Mouse (Mus musculus) limb, embryonic 14.5 days (tissue): ENCODE results near the gene Degs2. TPM values are rescaled to one million over a fixed set of nuclear protein-coding genes. Genes with fewer than 3 reads are reported as not detected.

Source experiments
- ATAC-seq: fragments of 200-750 bp; cut with Nextera tagmentation; 2 replicates; pipeline ENCODE4 v1.8.0; 2017; ENCODE audit warnings: low read depth, moderate number of reproducible peaks, moderate TSS enrichment; ENCODE audit not compliant: low FRiP score
- DNase-seq: peaks from one replicate; pipeline ENCODE4 v3.0.0-alpha.2; 2015; ENCODE audit warnings: low spot score
- H3K27ac ChIP-seq: fragments of 300-500 bp; sonication (generic); replicated peaks from 2 replicates; pipeline ENCODE4 v1.5.1; 2014; ENCODE audit warnings: low read depth, mild to moderate bottlenecking, low read length, moderate library complexity, mixed read lengths
- H3K27me3 ChIP-seq: fragments of 300-500 bp; sonication (generic); 2 replicates; pipeline ENCODE4 v1.6.1; 2014; ENCODE audit warnings: low read length, mixed read lengths; ENCODE audit not compliant: control insufficient read depth, insufficient read depth
- H3K36me3 ChIP-seq: fragments of 300-500 bp; sonication (generic); 2 replicates; pipeline ENCODE4 v1.6.1; 2014; ENCODE audit warnings: mild to moderate bottlenecking, low read length, moderate library complexity, mixed read lengths; ENCODE audit not compliant: control insufficient read depth, insufficient read depth
- H3K4me1 ChIP-seq: fragments of 300-500 bp; sonication (generic); 2 replicates; pipeline ENCODE4 v1.6.1; 2014; ENCODE audit warnings: antibody characterized with exemption, low read length, mixed read lengths; ENCODE audit not compliant: control insufficient read depth, insufficient read depth
- H3K4me2 ChIP-seq: fragments of 300-500 bp; sonication (generic); replicated peaks from 2 replicates; pipeline ENCODE4 v1.6.1; 2014; ENCODE audit warnings: low read depth, mild to moderate bottlenecking, low read length, moderate library complexity; ENCODE audit not compliant: severe bottlenecking
- H3K4me3 ChIP-seq: fragments of 300-500 bp; sonication (generic); replicated peaks from 2 replicates; pipeline ENCODE4 v1.5.1; 2014; ENCODE audit warnings: low read length
- H3K9ac ChIP-seq: fragments of 300-500 bp; sonication (generic); 2 replicates; pipeline ENCODE4 v1.6.1; 2014; ENCODE audit warnings: mild to moderate bottlenecking, low read depth, low read length, moderate library complexity; ENCODE audit not compliant: severe bottlenecking
- H3K9me3 ChIP-seq: fragments of 300-500 bp; sonication (generic); 2 replicates; pipeline ENCODE4 v1.6.1; 2016; ENCODE audit warnings: low read length; ENCODE audit not compliant: control insufficient read depth
- POLR2A ChIP-seq: fragments of 200-500 bp; IDR thresholded peaks from 2 replicates; pipeline ENCODE4 v1.8.0; 2012; ENCODE audit warnings: inconsistent platforms, mild to moderate bottlenecking, moderate library complexity, borderline replicate concordance; ENCODE audit not compliant: insufficient read depth, insufficient read length; ENCODE audit errors: extremely low read depth
- WGBS: fragments of 180-500 bp; shearing (Covaris S2); extraction: QIAGEN DNeasy Blood & Tissue Kit; methylation state at CpG from one replicate; pipeline ENCODE4 v1.1.7; 2014; 5-methylcytosine and 5-hydroxymethylcytosine counted together
- polyA plus RNA-seq, 2 experiments: library from polyadenylated mRNA; depleted of rRNA in 1 of 2; stranded (reverse) in 1 of 2; unstranded in 1 of 2; fragments of >200 nt; fragmentation: Nextera tagmentation in 1 of 2; extraction: Ambion mirVana in 1 of 2; gene quantifications; 2 replicates each; pipeline versions ENCODE4 v1.2.1 to v1.2.3; 2012 to 2014

Gene Degs2
- polyA plus RNA-seq, 2 experiments = 1.1 TPM; not detected in 1

- no peak overlapping the region for H3K27ac ChIP-seq
- peaks cover 34% of the 10 kb centered on the region for H3K36me3 ChIP-seq
- H3K9ac ChIP-seq = no peak overlapping the region
- WGBS = 76% methylated on average over 9 of the region's 9 CpGs
- no peak overlapping the region for H3K4me3 ChIP-seq
- no peaks in the 10 kb centered on the region for H3K4me1 ChIP-seq
- H3K4me2 ChIP-seq = no peak overlapping the region
- H3K9me3 ChIP-seq = no peaks in the 10 kb centered on the region
- DNase-seq = no peak
- no peaks in the 10 kb centered on the region for H3K27me3 ChIP-seq
- no peak for TF ChIP-seq POLR2A
- no peak for ATAC-seq
Observed at GRCm38 (mm10) chr12:108690529-108690928, 11.6 kb downstream of the Degs2 start.

DNA sequence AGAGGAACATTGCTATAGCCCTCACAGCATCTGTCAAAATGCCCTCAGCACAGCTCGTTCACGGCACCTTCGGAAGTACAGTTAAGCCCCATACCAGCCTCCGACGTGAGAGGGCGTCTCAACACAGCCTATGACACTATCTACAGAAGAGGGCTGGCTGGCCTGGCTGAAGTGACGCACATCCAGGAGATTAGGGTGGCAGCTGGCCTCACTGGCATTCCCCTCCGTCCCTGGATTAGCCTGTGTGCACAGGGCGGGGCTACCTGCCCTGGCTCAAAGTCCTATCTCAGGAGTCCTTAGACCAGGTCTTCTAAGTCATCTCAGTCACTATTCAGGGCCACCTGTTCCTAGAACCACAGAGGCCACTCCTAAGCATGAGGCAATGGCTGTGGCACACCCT lies 12.9 kb downstream of the Degs2 start:
- Histone ChIP-seq H3K27ac (no peak overlapping the region), H3K9me3 (no peaks in the 10 kb centered on the region), H3K4me3 (no peak overlapping the region), H3K9ac (no peak overlapping the region), H3K4me2 (no peak overlapping the region), H3K4me1 (no peaks in the 10 kb centered on the region), H3K27me3 (no peaks in the 10 kb centered on the region), H3K36me3 (peaks cover 44% of the 10 kb centered on the region)
- TF ChIP-seq POLR2A = no peak
- DNase-seq = no peak
- ATAC-seq = no peak
- WGBS = 90% methylated on average over 9 of the region's 9 CpGs

DNA sequence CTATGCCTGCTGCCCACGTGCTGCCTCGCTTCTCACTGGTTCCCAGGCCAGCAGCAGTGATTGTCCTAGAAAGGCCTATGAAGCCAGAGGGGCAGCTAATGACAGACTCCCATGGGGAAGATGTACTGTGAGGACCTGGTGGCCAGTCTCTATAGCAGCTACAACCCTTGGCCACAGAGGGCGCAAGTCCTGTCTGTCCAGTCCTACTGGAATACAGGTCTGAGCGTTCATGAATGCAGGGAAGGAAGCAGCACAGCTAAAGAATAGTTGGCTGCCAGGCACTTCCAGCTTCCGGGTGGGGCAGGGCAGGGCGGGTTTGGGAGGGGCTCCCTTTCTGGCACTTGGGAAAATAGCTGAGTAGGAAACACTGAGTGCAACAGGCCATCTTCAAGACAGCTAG lies 15.2 kb downstream of the Degs2 start:
- Histone ChIP-seq H3K4me3 (no peak overlapping the region), H3K36me3 (peaks cover 67% of the 10 kb centered on the region), H3K9ac (no peak overlapping the region), H3K4me2 (no peak overlapping the region), H3K27me3 (no peaks in the 10 kb centered on the region), H3K27ac (no peak overlapping the region), H3K4me1 (no peaks in the 10 kb centered on the region), H3K9me3 (no peaks in the 10 kb centered on the region)
- 65% methylated on average over 6 of the region's 6 CpGs for WGBS
- DNase-seq = no peak
- no peak for ATAC-seq
- TF ChIP-seq POLR2A = no peak

- Histone ChIP-seq H3K4me1 (no peaks in the 10 kb centered on the region), H3K9me3 (no peaks in the 10 kb centered on the region), H3K9ac (no peak overlapping the region), H3K4me3 (no peak overlapping the region), H3K27ac (no peak overlapping the region), H3K4me2 (no peak overlapping the region), H3K27me3 (no peaks in the 10 kb centered on the region), H3K36me3 (peaks cover 71% of the 10 kb centered on the region)
- WGBS = 65% methylated on average over 6 of the region's 6 CpGs
- no peak for DNase-seq
- no peak for ATAC-seq
- TF ChIP-seq POLR2A = no peak
Observed at GRCm38 (mm10) chr12:108686463-108686862, 15.7 kb downstream of the Degs2 start.

- H3K4me2 ChIP-seq = no peak overlapping the region
- no peak overlapping the region for H3K27ac ChIP-seq
- peaks cover 84% of the 10 kb centered on the region for H3K36me3 ChIP-seq
- no peak for ATAC-seq
- H3K27me3 ChIP-seq = no peaks in the 10 kb centered on the region
- H3K4me3 ChIP-seq = no peak overlapping the region
- no peaks in the 10 kb centered on the region for H3K4me1 ChIP-seq
- WGBS = 88% methylated on average over 13 of the region's 13 CpGs
- no peak for DNase-seq
- H3K9ac ChIP-seq = no peak overlapping the region
- TF ChIP-seq POLR2A = no peak
- no peaks in the 10 kb centered on the region for H3K9me3 ChIP-seq
Observed at GRCm38 (mm10) chr12:108682240-108683023, 19.7 kb downstream of the Degs2 start.
